Comparison of ENCODE assay signal across 13 mouse cellular contexts in genomic region chr9:116803292-116803731, GRCm38 (mm10).
DNase-seq lines count a peak whose midpoint lies in the region; TF ChIP-seq lines count a peak whose summit lies in the region.
"Had no signal": no experiment of that assay in that cellular context is flagged by ENCODE, and none has a peak within 500 bp of the region (broad histone marks: within the 10 kb centered on the region; RNA-seq: fewer than 3 reads in every experiment).

No protein-coding gene starts in this region.

- peak; percentile 87 for DNase-seq in heart, adult 11 months
- DNase-seq in heart, adult 2 months: no peak
- peak; percentile 22 for DNase-seq in left cerebral cortex, postnatal 4 days
- no peak for DNase-seq in left cerebral cortex, postnatal 36 days (ENCODE audit: low spot score in 2 of 2)
- DNase-seq in MN1 (ENCODE audit: low spot score): peak; percentile 38
- no peak for DNase-seq in embryonic facial prominence, embryonic 10.5 days (ENCODE audit: low spot score)
- DNase-seq: adrenal gland, adult 8-10 months; cerebellum, adult 8-10 months; liver, postnatal 0 days; thymus, adult 18-20 months had no signal

- no peaks in the 10 kb centered on the region for H3K9me3 ChIP-seq in embryonic facial prominence, embryonic 10.5 days
- H3K9me3 ChIP-seq: limb, embryonic 15.5 days had no signal

- 76% methylated on average over 3 of the region's 3 CpGs for WGBS in heart, adult 2 months
- WGBS in embryonic facial prominence, embryonic 10.5 days: 82% methylated on average over 3 of the region's 3 CpGs

- no peak for TF ChIP-seq EP300 in heart, adult 2 months (IDR thresholded peaks at IDR 0.05; ENCODE audit: insufficient read depth, low read depth, low read length)

- H3K9ac ChIP-seq in heart, adult 2 months (ENCODE audit: low read depth, low read length): no peak overlapping the region
- H3K9ac ChIP-seq: limb, embryonic 15.5 days; liver, postnatal 0 days had no signal

- intact Hi-C loops in heart, adult 2 months (cut with DNase I): no loop called here
- intact Hi-C loops in left cerebral cortex, postnatal 4 days (cut with DNase I): no loop called here
- intact Hi-C loops in left cerebral cortex, postnatal 36 days (cut with DNase I): no loop called here

- no peak for TF ChIP-seq CTCF in heart, adult 2 months (IDR thresholded peaks at IDR 0.05)

- no peaks in the 10 kb centered on the region for H3K27me3 ChIP-seq in heart, adult 2 months (ENCODE audit: control insufficient read depth, insufficient read depth, low read length)
- H3K27me3 ChIP-seq in embryonic facial prominence, embryonic 10.5 days (replicated peaks; ENCODE audit: low read depth, poor library complexity, severe bottlenecking): no peaks in the 10 kb centered on the region
- H3K27me3 ChIP-seq: limb, embryonic 15.5 days had no signal

- H3K27ac ChIP-seq in heart, adult 2 months: no peak overlapping the region
- H3K27ac ChIP-seq in brown adipose tissue, adult 24 weeks (replicated peaks; ENCODE audit: low read depth, low read length): peak overlapping the region; percentile 34; the same call in 1 of the 2 replicates
- H3K27ac ChIP-seq in embryonic facial prominence, embryonic 10.5 days (replicated peaks): no peak overlapping the region
- H3K27ac ChIP-seq: limb, embryonic 15.5 days had no signal

- no peaks in the 10 kb centered on the region for H3K79me2 ChIP-seq in heart, adult 2 months (replicated peaks; ENCODE audit: control insufficient read depth, insufficient read depth, low read length)

- no peaks in the 10 kb centered on the region for H3K36me3 ChIP-seq in heart, adult 2 months (ENCODE audit: control insufficient read depth, insufficient read depth, low read length)
- H3K36me3 ChIP-seq in embryonic facial prominence, embryonic 10.5 days (replicated peaks): no peaks in the 10 kb centered on the region
- H3K36me3 ChIP-seq: G1E; limb, embryonic 15.5 days had no signal

- no peak overlapping the region for H3K4me3 ChIP-seq in heart, adult 2 months
- no peak overlapping the region for H3K4me3 ChIP-seq in brown adipose tissue, adult 24 weeks (ENCODE audit: insufficient read depth, low read depth, low read length)
- no peak overlapping the region for H3K4me3 ChIP-seq in embryonic facial prominence, embryonic 10.5 days
- H3K4me3 ChIP-seq: limb, embryonic 15.5 days had no signal

- no peak for TF ChIP-seq POLR2A in heart, adult 2 months (IDR thresholded peaks at IDR 0.05; ENCODE audit: insufficient read depth, low read depth, low read length)

- peaks cover 1% of the 10 kb centered on the region; the same call in 1 of the 2 replicates for H3K4me1 ChIP-seq in heart, adult 2 months (ENCODE audit: control insufficient read depth, insufficient read depth, low read length)
- no peaks in the 10 kb centered on the region; the same call in 1 of the 2 replicates for H3K4me1 ChIP-seq in brown adipose tissue, adult 24 weeks (ENCODE audit: control insufficient read depth, insufficient read depth, insufficient read length, low read length)
- peaks cover 18% of the 10 kb centered on the region for H3K4me1 ChIP-seq in embryonic facial prominence, embryonic 10.5 days

Comparison
In these comparisons a context has a peak if more than half of its experiments do, and no peak if none do; other contexts are left out.
1. DNase-seq: peak in heart, adult 11 months (single experiment), left cerebral cortex, postnatal 4 days (single experiment) and MN1 (single experiment); none in heart, adult 2 months (0 of 2), left cerebral cortex, postnatal 36 days (0 of 2) and embryonic facial prominence, embryonic 10.5 days (single experiment).